Mouse (Mus musculus): ENCODE results near the gene Clpb.

Clpb gene

DNA sequence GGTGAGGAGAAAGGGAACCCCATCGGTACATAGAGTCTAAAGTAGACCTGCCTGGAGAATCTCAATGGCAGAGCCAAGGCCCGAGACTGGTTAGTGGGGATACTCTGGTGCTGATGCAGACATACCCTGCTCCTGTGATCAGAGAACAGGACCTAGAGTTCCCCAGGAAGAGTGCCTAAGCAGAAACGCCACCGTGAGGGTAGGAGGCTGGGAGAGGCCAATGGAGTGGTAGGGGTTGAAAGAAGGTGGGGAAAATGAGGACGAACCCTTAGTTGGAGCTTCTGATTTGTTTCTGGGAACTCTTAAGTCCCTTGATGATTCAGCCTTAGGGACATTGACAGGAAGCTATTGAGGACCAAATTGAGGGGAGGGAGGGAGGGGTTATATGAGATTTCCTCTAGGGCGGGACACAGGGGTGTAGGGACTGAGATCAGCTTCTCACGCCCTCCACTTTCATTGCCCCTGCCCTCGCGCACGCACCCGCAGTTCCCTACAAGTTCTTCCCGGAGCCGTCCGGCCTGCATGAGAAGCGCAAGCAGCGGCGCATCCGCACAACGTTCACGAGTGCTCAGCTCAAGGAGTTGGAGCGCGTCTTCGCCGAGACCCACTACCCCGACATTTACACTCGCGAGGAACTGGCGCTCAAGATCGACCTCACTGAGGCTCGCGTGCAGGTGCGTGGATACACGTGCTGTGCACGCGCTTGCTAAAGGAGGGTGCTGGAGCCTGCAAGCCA lies 157.0 kb downstream of the Clpb start:
- peak; percentile 32 to 57 for DNase-seq (ENCODE audit: inconsistent age in 2 of 2, low spot score in 1 of 2)

DNA sequence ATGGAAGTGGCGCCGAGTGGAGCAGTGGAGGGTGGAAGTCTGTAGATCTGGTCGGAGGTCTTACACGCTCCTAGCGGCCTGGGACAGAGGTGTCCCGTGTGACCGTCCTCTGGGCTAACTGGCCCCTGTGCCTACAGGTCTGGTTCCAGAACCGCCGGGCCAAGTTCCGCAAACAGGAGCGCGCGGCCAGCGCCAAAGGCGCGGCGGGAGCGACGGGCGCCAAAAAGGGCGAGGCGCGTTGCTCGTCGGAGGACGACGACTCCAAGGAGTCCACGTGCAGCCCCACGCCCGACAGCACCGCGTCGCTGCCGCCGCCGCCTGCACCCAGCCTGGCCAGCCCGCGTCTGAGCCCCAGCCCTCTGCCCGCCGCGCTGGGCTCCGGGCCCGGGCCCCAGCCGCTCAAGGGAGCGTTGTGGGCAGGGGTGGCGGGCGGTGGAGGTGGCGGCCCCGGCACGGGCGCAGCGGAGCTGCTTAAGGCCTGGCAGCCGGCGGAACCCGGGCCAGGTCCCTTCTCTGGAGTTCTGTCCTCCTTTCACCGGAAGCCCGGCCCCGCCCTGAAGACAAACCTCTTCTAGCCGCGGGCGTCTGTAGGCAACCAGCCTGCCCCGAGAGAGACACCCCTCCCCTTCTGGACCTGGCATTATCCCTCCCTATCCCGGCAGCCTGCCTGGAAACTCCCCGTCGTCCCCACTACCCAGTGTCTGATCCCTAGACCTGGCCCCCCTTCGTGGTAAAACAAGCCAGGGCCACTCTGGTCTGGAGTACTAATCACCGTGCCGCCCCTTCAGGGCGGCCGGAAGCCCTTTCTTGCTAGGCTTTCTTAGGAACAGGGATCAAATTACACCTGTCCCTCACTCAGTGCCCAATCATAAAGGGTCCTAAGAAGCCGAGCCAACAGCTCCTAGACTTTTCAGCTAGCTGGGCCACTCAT lies 158.4 kb downstream of the Clpb start:
- peak; percentile 57 to 86 for DNase-seq (ENCODE audit: inconsistent age in 2 of 2, low spot score in 1 of 2)

DNA sequence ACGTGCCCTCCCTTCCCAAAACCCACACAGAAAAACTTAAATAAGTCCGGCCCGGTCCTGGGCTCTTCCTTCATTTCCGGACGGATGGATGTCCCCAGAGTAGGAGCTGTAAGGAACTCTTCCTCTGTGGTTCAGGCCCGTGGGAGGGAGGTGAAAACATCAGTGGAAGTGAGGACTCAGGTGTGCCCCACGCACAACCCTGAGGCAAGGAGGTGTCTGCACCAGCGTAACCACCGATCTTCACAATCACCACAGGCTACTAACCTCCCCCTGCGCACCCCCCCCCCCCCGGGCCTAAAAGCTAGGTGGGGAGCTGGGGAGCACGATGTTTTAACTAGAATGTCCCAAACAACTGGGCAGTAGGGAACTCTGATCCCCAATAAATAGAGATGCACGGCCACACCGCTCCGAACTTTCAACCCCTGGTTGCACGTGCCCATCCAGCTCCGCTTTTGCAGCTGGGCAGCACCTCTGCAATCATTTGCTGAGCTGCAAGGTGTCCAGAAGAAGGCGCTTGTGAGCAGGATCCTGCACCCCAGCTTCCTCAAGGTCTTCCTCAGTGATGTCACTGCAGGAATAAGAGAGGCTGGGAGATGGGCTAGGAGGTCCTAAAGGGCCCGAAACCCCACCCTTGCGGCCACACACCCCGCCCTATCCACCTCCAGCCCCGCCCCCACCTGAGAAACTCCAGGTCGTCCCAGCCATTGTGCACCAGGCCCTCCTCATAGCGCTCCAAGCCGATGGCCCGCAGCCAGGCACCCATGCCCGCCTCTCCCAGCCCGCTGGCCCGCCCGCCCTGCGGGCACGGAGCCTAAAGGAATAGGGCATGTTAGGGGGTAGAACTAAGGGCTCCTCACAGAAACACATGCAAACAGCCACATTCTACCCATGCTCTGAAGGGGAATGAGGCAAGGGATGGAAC lies 159.7 kb downstream of the Clpb start:
- peak; percentile 72 to 86 for DNase-seq (ENCODE audit: inconsistent age in 2 of 2, low spot score in 1 of 2)

DNA sequence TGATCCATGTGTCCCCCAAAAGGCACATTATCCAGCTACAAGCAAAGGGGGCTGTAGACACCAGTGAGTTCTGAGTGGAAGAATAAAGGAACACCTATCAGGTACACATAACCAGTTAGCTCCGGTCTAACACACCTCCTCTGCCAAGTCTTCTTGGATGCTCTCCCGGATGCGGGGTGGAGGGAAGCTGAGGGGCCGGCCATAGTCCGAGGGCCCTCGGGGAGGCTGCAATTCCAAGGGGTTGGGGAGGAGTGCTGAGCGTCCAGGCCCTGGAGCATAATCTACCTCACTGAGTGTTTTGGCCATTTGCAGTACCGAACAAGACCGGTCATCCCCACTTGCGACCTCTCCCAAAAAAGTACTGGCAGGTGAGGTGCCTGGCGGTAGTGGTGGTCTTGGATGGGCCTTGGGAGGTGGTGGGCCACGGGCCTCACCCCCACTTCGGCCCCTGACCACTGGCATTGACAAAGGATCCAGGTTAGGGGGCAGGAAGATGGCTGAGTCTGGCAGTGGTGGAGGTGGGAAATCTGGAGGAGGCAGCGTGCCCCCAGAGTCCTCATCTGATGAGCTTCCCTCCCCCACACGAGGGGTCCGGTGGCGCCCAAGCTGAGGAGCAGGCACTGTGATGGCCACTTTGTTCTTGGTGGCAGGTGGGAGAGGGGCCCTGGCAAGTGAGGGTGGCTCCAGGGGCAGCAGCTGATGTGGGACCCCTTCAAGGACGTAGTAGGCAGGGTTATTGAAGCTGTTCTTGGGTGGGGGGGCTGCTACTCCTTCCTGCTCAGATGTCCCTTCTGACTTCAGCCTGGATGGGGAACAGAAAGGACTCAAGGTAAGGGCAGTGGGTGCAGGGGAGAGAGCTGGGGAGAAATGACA lies 160.6 kb downstream of the Clpb start:
- peak in 1 of 2 experiments; percentile 62 for DNase-seq (ENCODE audit: inconsistent age in 2 of 2, low spot score in 1 of 2)

DNA sequence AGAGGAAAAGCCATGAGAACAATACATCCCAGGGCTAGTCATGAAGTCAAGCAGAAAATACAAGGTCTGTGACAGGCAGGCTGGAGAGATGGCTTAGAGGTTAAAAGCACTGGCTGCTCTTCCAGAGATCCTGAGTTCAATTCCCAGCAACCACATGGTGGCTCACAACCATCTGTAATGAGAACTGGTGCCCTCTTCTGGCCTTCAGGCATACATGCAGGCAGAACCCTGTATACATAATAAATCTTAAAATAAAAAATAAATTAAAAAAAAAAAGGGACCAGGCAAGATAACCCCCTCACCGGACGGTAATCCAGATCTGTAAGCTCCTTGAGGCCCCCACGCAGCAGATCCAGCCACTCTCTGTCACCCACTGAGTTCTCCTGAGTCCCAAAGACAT lies 166.9 kb downstream of the Clpb start:
- DNase-seq (ENCODE audit: inconsistent age in 2 of 2, low spot score in 1 of 2), result no peak

DNA sequence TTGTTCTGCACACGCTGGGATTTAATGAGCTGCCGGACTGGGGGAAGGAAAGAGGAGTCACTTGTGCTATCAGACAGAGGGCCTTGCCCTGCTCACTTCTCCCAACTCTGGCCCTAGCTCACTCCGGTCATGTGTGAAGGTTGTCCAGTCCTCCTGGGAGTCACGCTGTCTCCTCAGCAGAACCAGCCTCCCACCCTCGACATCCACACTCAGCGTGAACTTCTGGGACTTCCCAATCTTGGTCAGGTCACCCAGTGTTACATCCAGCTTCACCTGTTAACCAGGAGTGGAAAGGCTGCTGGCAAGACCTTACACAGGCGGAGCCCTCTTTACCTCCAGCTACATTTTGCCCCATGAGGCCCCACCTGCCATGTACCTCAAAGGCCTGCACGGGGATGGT lies 168.0 kb downstream of the Clpb start:
- no peak for DNase-seq (ENCODE audit: inconsistent age in 2 of 2, low spot score in 1 of 2)

DNA sequence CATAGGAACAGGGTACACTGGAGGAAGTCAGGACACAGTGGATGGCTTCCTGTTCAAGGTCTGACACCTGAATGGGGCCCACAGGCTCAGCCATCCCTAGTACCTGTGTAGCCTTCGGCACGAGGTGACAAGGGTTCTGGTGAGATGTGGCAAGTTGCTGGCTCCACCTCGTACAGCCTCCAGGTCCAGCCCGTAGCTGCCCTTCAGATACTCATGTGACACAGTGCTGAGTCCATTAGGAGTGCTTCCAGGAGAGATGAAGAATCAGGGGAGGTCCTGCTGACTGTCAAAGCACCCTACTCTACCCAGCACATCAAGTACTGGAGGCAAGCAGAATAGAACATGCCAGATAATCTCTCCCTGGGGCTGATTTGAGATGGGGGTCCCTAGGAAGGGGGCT lies 168.9 kb downstream of the Clpb start:
- DNase-seq (ENCODE audit: inconsistent age in 2 of 2, low spot score in 1 of 2), result no peak

DNA sequence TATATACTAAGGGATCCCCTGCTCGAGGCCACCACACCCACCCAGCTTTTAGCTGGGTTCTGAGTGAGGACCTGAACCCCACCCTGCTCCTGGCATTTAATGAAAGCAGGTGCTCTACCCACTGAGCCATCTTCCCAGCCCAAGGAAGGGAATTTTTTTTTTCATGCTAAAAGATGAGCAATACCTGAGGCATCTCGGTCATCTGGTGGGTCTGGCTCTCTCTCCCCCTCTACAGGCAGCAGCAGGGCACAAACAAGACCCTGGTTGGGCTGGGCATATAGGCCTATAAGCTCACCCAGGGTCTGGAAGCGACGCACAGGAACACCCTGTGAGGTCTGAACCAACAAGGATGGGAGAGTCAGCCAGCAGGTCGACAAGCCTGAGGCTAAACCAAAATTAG lies 169.9 kb downstream of the Clpb start:
- DNase-seq (ENCODE audit: inconsistent age in 2 of 2, low spot score in 1 of 2), result no peak

DNA sequence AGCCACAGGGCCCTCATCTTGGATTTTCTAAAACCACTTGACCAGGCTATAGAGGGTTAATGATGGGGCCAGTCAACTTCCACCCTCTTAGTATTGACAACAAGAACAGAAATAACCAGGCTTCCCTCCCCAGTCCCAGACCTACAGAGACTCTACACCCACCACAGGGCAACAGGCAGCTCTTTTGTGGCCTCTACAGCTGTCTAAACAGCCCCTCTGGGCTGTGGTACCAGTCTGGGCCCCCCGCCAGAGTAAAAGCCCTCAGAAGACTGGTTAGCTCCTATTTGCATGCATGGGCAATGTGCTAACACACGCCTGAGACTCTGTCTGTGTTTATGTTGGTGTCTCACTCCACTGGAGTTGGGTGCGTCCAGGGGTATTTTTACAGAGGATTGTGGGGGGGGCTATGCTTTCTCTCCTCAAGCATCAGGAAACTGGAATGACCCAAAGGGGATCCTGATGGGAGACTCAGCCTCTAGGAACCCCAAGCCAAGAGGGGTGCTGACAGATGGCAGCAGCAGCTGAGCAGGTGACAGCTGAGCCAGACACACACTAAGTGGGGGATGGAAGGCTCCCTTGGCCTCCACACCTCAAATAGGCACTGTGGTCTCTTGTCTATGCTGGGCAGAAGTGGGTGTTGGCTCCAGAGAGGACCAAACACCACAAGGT lies 170.6 kb downstream of the Clpb start:
- no peak for DNase-seq (ENCODE audit: inconsistent age in 2 of 2, low spot score in 1 of 2)

DNA sequence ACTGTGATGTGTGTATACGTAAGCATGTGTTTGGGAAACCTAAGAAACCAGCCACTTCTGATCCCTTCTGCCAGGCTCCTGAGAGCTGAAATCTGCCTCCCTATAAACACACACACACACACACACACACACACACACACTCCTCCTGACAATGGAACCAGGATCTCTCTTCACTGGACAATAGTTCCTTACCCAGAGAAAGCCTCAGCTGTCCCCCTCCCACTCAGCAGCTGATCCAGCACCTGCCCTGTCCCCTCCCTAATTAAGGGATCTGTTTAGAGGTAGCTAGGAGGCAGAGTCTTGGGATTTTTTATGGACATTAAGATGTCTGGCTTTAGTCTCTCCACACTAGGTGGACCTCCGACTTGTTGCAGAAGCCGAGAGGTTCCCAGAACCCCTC lies 171.5 kb downstream of the Clpb start:
- DNase-seq (ENCODE audit: inconsistent age in 2 of 2, low spot score in 1 of 2), result no peak

DNA sequence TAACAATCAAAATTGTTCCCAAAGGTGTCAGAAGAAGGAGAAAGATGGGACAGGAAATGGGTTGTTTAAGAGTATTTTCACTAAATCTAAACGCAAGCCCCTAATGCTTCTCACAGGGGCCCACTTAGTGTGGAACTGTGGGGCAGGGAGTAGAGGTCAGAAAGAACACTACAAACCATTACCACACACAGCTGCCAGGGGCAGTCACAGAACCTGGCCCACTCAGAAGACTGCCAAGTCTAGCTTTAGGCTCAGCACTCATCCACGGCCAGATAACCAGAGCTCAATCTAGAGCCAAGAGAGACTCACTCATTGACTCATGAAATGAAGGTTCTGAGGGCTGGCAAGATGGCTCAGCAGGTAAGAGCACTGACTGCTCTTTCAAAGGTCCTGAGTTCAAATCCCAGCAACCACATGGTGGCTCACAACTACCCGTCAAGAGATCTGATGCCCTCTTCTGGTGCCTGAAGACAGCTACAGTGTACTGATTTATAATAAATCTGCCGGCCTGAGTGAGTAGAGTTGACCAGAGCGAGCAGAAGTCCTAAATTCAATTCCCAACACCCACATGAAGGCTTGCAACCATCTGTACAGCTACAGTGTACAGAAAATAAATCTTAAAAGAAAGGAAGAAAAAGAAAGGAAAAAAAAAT lies 172.2 kb downstream of the Clpb start:
- DNase-seq (ENCODE audit: inconsistent age in 2 of 2, low spot score in 1 of 2), result peak in 1 of 2 experiments; percentile 62

DNA sequence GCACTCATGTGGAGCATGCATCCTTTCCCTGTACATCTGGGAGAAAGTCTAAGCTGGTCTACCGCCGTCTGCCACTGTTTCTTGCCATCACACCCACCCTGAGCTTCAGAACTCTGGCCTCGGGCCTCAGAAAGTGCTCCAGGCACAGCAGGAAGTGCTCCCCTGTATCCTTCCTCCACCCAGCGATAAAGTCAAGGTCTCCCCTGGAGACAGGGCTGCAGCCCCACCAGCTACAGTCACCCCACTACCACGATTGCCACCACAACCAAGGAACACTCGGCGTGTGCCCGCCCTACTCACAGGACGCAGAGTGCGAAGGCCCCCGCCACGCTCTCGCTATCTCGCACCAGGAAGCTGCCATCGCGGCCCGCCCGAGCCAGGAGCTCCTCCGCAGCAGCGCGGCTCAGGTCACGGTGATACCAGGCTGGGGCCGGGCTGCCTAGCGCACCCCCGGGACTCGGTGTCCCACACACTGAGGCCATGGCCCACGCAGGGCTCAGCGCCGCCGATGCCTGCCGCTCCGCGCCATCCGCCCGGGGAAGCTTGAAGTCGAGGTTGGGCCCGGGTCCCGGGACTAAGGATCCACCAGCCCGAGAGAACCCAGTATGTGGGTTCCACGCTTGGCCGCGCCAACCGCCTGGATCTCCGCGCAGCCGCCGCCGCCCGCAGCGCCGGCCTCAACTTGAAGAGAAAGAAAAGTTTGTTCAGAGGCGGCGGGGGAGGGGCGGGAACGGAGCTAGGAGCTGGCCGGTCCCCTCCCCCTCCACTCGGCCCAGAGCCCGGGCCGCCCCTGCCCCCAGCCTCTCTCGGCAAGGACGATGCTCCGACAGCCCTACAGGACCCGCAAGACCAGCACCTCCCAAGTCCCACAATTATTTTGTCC lies 173.1 kb downstream of the Clpb start:
- DNase-seq (ENCODE audit: inconsistent age in 2 of 2, low spot score in 1 of 2), result peak; percentile 66 to 89

DNA sequence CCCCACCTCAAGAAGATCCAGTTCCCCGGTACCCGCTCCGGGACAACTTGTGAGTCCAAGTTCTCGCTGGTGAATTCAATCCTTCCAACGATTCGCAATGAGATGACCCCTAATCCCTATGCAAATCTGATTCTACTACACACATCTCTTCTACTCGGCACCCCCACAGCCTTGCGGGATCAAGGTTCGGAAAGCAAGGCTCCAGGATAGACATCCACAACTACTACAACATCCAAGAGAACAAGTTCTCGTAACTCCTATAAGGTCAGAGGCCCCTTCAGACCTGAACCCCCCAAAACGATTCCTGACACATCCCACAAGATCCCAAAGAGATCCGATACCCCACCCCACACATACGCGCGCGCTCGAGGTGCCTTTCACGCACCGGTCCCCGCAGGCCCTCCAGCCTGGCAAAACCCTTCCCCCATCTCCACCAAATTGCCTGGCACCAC lies 173.7 kb downstream of the Clpb start:
- DNase-seq (ENCODE audit: inconsistent age in 2 of 2, low spot score in 1 of 2), result no peak

DNA sequence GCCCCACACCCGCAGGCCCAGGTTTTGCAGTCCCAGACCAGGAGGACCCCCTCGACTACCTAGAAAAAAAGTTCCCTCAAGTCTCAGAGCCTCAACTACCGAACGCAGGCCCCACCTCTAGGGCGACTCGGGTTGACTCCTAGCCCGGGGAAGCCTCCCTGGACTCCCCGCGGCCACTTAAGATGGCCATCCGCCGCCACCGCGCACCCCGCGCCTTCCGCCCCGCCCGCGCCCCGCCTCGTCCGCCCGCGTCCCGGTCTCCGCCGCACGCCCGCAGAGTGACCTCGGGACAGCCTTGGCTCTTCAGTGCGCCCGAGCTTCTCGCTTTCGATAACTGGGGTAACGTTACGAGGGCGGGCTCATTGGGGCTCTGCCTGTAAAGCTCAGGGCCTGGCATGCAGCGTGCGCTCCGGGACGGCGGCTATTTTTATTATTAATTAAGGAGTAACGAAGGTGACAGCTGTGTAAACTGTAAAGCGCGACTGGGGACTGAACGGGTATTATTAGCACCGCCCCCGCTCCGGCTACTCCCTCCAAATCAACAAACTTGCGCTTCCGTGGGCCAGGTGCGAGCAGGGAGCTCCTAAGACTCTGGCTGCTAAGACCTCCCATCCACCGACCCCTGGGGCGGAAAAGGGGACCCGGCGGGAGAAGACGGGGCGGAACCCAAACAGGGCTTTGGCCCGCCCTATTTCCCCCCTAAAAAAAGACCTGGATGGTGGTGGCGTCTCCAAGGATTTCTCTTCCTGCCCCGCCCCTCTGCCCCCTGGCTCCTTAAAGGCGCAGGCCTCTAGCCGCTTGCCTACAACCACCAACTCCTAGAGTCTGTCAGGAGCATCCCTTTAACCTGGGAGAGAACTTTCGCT lies 174.4 kb downstream of the Clpb start, which contains the start of gene Inppl1:
Inppl1 (minus strand) TSS at position 624 of the 866 bp plus-strand sequence.
- DNase-seq (ENCODE audit: inconsistent age in 2 of 2, low spot score in 1 of 2), result peak; percentile 94 to 98

DNA sequence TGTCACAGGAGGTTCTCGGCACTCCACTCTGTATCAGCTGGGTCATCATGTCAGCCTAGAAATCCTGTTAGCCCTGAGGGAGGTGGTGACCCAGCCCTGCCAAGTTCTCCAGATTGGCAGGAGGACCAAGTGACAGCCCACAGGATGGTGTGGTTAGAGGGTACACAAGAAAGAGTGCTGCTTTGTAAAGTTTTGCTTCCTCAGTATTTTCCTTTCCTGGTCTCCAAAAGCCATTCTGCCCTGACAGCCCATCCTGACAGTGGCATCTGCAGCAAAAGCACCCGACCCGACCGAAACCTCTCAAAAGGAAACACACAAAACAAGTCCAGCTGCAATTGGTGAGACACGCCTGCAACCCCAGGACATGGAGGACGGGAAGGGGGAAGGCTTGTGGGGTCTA lies 180.8 kb downstream of the Clpb start:
- no peak for DNase-seq (ENCODE audit: inconsistent age in 2 of 2, low spot score in 1 of 2)
